Mouse (Mus musculus) olfactory bulb, adult 2 months (tissue): ENCODE data around the gene Mrpl53.

Source experiments
- CTCF ChIP-seq: fragments of 200-500 bp; IDR thresholded peaks from 2 replicates; pipeline ENCODE4 v1.5.1; 2012; ENCODE audit warnings: low read depth, mild to moderate bottlenecking, low read length, moderate library complexity; ENCODE audit not compliant: insufficient read depth
- POLR2A ChIP-seq: fragments of 200-500 bp; IDR thresholded peaks from 2 replicates; pipeline ENCODE4 v1.6.1; 2012; ENCODE audit warnings: mild to moderate bottlenecking, low read depth, low read length, moderate library complexity; ENCODE audit not compliant: insufficient read depth

DNA sequence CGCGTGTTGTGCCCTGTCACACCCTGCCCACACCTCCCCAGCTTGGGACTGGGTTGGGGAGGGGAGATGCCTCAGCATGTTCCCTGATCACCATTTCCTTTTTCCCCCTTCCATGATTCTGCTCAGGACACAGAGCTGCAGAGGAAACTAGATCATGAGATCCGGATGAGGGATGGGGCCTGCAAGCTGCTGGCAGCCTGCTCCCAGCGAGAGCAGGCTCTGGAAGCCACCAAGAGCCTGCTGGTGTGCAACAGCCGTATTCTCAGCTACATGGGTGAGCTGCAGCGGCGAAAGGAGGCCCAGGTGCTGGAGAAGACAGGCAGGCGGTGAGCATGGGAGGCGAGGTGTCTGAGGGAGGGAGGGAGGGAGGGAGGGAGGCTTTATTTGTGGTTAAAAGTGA lies 37.0 kb downstream of the Mrpl53 start:
- TF ChIP-seq CTCF (no peak), POLR2A (no peak)
